Mouse (Mus musculus): ENCODE data around the gene Peli1.

DNA sequence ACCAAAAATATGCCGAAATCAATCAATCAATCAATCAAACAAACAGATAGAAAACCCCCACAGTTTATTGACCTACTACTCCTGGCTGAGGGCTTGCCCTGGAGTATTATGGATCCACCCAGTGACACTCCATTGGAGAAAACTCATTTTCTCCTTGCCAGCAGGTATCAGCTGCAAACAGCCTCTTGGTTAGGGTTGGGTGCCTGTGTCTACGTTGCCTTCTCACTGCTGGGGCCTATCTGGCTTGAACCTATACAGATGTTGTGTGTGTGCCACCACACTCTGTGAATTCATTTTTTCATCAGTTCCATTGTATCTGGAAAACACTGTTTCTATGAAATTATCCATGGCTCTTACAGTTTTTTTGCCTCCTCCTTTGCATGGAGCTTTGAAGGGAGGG is 30.6 kb downstream of the Peli1 start:
- no peak for TF ChIP-seq GATA1 (IDR thresholded peaks at IDR 0.05; ENCODE audit: low read length)
- no peak for TF ChIP-seq TAL1 (IDR thresholded peaks at IDR 0.05; ENCODE audit: low read length)

Data from erythroblast, embryonic 14.5 days (primary cell).